Mouse (Mus musculus): ENCODE results near the gene Nin.

Gene Nin

GRCm38 (mm10) chr12:70082485-70082884 lies 31.0 kb downstream of the Nin start:
- DNase-seq = no peak

DNA sequence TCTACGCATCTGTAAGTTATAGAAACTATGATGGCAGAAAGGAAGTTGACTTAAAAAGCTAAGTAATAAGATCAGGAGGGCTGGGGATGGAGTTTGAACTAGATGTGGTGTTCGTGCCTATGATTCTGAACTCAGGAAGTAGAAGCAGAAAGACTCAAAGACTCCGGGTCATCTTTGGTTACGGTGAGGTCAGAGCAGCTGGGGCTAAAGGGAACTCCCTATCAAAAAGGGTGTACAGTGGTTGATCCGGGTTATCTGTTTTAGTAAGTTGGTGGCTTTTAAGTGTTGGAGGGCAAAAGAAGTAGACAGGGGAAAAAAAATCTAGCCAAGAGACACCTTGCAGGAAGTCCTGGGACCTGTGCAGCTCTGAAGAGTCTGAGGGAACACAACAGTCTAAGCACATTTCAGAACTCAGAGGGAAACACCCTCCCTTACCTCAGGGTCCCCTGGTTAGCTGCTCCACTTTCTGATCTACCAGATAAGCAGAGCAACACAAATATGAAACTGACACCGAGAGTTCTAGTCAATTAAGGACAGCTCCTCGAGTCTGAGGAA lies 35.0 kb downstream of the Nin start:
- no peak for DNase-seq

GRCm38 (mm10) chr12:70076493-70076892 lies 37.0 kb downstream of the Nin start:
- DNase-seq = no peak

DNA sequence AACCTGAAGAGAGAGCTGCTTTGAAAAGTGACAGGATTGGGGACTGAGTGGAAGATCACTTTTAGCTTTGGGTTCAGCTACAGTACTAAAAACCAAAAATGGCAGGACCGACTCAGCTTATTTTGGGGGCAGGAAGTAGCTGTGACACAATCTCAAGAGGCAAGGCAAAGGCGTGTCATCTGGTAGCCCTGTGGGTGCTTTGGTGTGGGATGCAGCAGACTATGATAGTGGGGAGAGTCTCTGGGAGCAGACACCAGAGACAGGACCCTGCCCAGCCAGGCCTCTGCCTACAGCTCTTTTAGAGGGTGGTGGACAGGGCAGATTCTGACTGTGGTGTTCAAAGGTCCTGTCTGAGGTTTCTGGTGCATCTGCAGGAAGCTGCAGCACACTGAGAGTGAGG lies 38.5 kb downstream of the Nin start:
- DNase-seq = no peak

GRCm38 (mm10) chr12:70070888-70071287 lies 42.6 kb downstream of the Nin start:
- DNase-seq = no peak

GRCm38 (mm10) chr12:70070306-70070705 lies 43.2 kb downstream of the Nin start:
- no peak for DNase-seq

DNA sequence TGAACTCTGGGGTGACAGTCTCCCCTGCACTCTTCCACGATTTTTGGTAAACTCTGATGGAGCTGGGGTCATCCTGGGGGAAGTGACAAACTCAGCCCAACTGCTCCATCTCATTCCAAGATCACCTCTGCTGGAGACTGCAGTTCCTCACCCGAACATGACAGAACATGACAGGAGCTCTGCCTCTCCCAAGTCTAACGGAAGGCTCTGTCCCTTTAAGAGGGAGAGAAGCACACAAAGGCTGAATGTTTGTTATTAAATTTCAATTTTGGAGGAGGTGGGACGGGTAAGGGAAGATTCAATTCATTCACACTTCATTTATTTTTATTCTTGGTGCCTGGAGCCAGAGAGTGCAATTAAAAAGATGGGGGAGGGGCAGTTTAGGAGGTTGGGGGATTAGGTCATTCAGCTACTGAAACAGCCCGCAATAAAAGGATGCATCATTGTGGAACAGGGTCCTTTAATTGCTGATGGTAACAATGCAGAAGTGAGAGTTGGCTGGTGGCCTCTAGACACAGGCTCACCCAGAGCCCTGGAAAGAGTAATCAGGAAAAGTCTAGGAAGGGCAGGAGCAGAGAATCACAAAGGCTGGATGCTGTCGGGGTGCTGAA lies 44.8 kb downstream of the Nin start:
- peak in 1 of 2 experiments; percentile 18 for DNase-seq

DNA sequence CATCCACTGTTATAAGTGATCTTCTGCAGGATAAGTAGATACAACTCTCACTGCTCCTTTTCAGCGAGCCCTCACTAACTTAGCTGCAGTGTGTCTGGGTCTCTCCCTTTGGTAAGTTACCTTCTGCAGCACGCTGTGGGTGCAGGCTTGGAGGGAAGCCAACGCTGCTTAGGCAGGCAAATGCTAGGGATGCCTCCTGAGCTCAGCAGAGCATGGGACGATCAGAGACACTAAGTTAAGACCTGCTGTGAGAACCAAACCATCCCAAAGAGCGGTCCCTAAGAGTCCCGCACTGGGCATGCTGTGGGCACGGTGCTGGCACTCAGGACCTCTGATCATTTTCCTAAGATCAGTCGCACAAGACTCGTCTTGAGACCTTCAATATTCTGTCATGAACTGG lies 45.7 kb downstream of the Nin start:
- DNase-seq = peak; percentile 72 to 74

GRCm38 (mm10) chr12:70062114-70062513 lies 51.4 kb downstream of the Nin start:
- peak; percentile 66 to 76 for DNase-seq

GRCm38 (mm10) chr12:70058956-70059851 lies 54.3 kb downstream of the Nin start:
- DNase-seq = no peak

DNA sequence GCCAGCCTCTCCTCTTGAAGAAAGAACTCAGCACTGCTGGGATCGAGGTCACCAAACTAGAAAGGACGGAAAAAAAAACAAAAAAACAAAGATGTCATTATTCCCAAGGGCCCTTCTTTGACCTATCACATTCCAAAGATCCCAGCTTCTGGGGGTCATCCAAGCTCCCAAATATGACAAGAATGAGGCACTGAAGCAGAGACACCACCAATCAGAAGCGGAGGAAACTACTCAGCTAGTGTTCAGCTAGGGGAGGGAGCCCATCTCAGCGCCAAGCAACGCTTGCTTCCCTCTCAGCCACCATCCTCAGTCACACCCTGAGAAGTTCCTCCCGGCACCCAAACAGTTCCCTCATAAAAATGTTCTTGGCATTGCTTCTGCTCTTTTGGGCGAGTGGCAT lies 62.8 kb downstream of the Nin start:
- no peak for DNase-seq

GRCm38 (mm10) chr12:70048741-70049140 lies 64.8 kb downstream of the Nin start:
- no peak for DNase-seq

DNA sequence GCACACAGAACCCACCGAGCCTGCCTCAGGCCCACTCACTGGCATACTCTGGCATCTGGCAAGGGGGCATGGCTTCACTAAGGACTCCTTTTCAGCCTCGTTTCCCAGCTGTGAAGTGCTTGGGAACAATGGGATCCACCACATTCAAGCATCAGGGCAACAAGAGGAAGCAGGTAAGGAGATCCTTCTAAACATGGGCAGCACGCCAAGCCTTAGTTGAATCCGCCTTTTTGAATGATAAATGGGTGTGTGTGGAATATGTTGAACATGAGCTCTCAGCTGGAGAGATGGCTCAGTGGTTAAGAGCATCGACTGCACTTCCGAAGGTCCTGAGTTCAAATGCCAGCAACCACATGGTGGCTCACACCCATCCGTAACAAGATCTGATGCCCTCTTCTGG lies 66.2 kb downstream of the Nin start:
- no peak for DNase-seq

- DNase-seq = no peak
These were observed 69.2 kb downstream of the Nin start for GRCm38 (mm10) chr12:70044353-70044752.

DNA sequence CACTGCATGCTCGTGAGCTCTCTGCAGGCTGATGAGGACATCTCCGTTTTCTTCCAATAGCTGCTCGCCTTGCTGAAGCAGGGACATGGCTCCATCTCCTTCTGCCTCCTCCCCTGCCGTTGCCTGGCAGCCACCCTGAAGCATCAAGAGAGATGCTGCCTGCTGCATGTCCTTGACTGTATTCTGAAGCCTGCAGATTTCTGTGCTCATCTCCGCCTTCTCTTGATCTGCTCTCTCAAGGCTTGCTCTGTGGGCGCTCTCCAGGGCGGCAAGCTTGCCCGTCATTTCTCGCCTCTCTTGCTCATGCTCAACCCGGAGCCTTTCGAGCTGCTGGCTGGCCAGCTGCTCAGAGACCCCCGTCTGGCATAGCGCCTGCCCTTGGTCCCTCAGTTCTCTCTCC lies 70.1 kb downstream of the Nin start:
- peak; percentile 25 to 49 for DNase-seq

DNA sequence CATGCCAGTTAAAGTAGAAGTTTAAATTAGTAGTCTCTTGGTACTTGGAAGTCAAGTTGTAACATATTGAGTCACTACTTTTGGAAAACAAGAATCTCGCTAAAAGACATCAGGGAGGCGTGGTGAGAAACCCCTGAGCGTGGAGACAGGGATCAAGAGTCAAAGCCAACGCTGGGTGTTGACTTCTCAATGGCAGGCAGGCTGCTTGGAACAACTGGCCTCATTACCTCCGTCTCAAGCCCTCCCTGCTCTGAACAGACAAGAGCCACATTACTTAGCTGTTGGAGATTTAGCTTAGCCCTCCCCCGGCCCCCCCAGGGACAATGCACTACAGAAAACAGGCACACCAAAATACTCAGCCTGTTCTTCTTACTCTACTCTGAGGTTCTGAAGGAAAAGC lies 72.5 kb downstream of the Nin start:
- DNase-seq = no peak

DNA sequence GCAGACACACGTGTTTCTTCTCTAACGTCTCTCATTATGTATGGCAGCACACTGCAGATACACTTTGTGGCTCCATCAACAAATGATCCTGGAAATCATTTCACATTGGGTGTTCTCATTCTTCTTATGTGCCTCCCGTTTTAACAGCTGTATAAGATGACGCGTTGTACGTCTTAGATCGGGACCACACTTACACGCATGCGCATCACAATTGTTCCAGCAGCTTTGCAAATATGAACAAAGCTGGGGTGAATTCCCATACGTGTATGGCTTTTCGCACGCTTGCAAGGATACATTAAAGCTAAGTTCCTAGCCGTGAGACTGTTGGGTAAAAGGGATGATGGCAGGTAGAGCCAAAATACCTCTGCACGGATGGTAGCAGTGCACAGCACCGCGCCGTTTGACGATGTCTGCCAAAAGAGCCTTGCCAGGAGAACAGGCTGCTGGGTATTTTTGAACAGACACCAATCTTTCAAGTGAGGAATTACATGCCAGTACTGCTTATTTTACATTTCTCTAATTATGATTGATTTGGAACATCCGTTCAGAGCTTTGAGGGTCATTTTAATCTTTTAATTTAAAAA lies 76.7 kb downstream of the Nin start:
- peak; percentile 73 to 76 for DNase-seq

DNA sequence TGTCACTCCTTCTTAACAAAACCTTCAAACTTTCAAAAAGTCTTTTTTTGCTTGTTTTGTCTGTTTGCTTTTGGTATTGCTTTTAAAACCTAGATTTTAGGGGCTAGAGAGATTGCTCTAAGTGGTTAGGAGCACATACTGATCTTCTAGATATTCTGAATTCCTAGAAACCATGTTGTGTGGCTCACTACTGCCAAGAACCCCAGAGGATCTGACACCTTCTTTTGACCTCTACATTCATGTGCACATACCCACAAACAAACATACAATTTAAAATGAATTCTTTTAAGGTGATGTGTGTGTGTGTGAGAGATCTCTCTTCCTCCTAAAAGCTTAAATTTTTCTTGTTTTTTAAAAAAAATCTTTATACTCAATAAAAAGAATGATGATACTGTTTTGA lies 87.3 kb downstream of the Nin start:
- DNase-seq = no peak

DNA sequence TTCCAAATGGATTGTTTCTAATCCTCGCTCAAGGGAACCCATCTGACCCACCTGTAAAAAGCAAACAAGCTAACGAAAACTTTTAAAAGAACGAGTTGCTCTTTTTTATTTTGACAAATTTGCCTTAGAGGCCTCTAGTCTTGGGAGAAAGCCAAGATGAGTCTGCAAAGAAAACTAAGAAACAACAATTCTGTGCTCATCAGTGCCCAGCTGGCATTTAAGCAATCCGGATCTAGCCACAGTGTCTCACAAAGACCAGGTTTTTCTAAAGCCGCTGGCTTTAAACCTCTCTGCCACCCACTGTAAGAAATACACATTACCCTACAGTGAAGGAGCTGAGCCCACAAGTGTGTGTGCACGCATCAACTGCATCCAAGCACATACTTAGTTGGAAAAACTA lies 88.1 kb downstream of the Nin start:
- no peak for DNase-seq

DNA sequence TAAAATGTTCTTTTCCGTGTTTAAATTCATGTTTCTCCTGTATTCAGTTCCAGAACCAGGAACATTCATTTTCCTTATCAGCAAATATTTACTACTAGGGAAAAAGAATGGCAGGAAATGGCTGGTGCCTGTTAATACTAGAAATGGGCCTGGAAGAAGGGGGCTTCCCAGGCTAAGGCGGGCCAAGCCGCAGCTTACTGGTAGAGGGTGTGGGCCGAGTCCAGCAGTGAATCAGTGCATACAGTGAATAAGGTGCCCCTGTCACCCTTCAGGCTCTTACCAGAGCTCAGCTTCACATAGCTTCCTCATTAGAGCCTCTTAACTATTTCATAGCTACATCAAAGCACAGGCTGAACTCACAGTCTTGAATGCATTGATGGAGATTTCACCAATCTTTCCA lies 89.9 kb downstream of the Nin start:
- DNase-seq = no peak

DNA sequence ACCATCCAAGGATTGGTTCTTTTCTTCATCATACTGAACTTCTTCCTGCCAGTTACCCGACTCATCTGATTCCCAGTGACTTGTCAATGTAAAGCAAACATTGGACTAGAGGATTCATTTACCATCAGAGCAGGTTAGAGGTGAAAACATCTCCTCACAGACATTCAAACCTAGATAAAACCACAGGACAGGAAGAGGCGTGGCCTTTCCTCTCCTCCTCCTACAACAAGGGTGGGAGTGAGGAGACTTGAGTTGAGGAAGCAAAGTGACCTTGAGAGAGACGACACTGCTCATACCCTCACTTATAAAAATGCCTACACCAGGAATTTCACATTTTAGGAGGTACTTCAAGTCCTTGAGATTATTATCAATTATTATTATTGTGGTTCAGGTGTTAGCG lies 95.4 kb downstream of the Nin start:
- no peak for DNase-seq

DNA sequence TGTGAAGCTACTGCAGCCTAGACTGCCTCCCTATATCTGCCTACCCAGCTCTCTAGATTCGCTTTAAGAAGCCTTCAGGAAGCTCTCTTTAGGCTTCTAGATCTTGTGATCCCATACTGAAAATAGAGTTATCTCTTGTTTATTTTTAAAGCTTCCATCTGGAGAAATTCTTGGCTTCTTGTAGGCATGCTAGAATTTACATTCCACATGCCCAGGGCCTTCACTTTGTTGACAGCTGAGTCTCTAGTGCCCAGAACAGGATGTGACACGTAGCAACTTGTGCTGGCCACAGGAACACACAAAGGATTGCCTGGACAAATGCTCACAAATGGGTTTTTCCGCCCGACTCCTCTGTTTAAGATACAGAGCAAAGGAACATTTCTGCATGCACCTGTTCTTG lies 97.6 kb downstream of the Nin start:
- no peak for DNase-seq

GRCm38 (mm10) chr12:70011681-70012080 lies 101.8 kb downstream of the Nin start:
- no peak for DNase-seq

GRCm38 (mm10) chr12:70010356-70010755 lies 103.2 kb downstream of the Nin start:
- DNase-seq = no peak
